18 mouse cellular contexts compared by ENCODE assay signal in the genomic region with DNA sequence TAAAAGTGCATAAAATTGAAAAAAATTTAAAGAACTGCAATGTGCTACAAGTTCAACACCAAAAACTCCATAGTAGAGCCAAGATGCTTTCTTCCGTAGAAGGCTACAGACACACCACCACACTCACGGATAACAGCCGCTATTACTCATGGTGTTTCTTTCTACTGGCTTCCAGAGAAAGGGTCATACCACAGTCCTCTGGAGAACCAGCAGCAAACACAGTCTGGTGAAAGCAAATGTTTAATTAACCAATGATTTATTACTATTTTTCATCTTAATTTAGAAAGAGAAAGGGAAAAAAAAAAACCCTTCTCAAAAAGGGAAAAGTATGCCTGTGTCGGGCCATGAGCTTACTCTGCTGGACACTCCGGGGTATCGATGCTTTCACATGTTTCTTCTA.
"Had no signal": no experiment of that assay in that cellular context is flagged by ENCODE, and none has a peak within 500 bp of the region (broad histone marks: within the 10 kb centered on the region; RNA-seq: fewer than 3 reads in every experiment).

No protein-coding gene starts in this region.

- ATAC-seq: midbrain, embryonic 16.5 days had no signal

- H3K4me3 ChIP-seq: midbrain, embryonic 10.5 days; midbrain, embryonic 12.5 days; myocyte; neural tube, embryonic 13.5 days; neural tube, embryonic 15.5 days had no signal

- H3K9me3 ChIP-seq: midbrain, embryonic 10.5 days; midbrain, embryonic 12.5 days; neural tube, embryonic 13.5 days; neural tube, embryonic 15.5 days had no signal

- H3K27ac ChIP-seq: midbrain, embryonic 10.5 days; midbrain, embryonic 12.5 days; neural tube, embryonic 13.5 days; neural tube, embryonic 15.5 days had no signal

- H3K9ac ChIP-seq: lung, embryonic 14.5 days; midbrain, embryonic 12.5 days; neural tube, embryonic 13.5 days; neural tube, embryonic 15.5 days had no signal

- DNase-seq: lung, embryonic 14.5 days; lung, postnatal 10 days; lung, postnatal 4 days; midbrain, embryonic 14.5 days; retina, postnatal 1 day; right cerebral cortex, adult 18-20 months; right cerebral cortex, postnatal 25 days; right cerebral cortex, postnatal 4 days; spleen, adult 18-20 months; thymus, adult 18-20 months; thymus, postnatal 14 days; thymus, postnatal 36 days had no signal

- H3K4me2 ChIP-seq: lung, embryonic 14.5 days; midbrain, embryonic 12.5 days; neural tube, embryonic 13.5 days; neural tube, embryonic 15.5 days had no signal

- H3K27me3 ChIP-seq: midbrain, embryonic 12.5 days; neural tube, embryonic 13.5 days; neural tube, embryonic 15.5 days had no signal

- H3K4me1 ChIP-seq: midbrain, embryonic 10.5 days; midbrain, embryonic 12.5 days; neural tube, embryonic 13.5 days; neural tube, embryonic 15.5 days had no signal

- H3K36me3 ChIP-seq: midbrain, embryonic 10.5 days; midbrain, embryonic 12.5 days; neural tube, embryonic 13.5 days; neural tube, embryonic 15.5 days had no signal
